Comparison of ENCODE assay signal across 25 mouse cellular contexts in genomic region chr3:40716056-40716455, GRCm38 (mm10). TPM values are rescaled to one million over a fixed set of nuclear protein-coding genes. Genes with fewer than 3 reads are reported as not detected.
DNase-seq lines count a peak whose midpoint lies in the region; ATAC-seq and TF ChIP-seq lines count a peak whose summit lies in the region.
"Had no signal": no experiment of that assay in that cellular context is flagged by ENCODE, and none has a peak within 500 bp of the region (broad histone marks: within the 10 kb centered on the region; RNA-seq: fewer than 3 reads in every experiment).

No protein-coding gene starts in this region.

- no peak for TF ChIP-seq CTCF in intestine, postnatal 0 days (IDR thresholded peaks at IDR 0.05; ENCODE audit: low read depth)
- no peak for TF ChIP-seq CTCF in liver, adult 2 months (IDR thresholded peaks at IDR 0.05; ENCODE audit: low read depth, low read length)

- no peaks in the 10 kb centered on the region for H3K4me1 ChIP-seq in intestine, embryonic 15.5 days (replicated peaks)
- H3K4me1 ChIP-seq in intestine, postnatal 0 days (replicated peaks; ENCODE audit: control insufficient read depth, insufficient read depth, low read length) = no peaks in the 10 kb centered on the region
- H3K4me1 ChIP-seq in liver, adult 2 months (ENCODE audit: control insufficient read depth, insufficient read depth, low read length) = no peaks in the 10 kb centered on the region
- H3K4me1 ChIP-seq in liver, embryonic 11.5 days (replicated peaks; ENCODE audit: control insufficient read depth, insufficient read depth, low read length) = no peaks in the 10 kb centered on the region
- H3K4me1 ChIP-seq in intestine, embryonic 16.5 days (ENCODE audit: control insufficient read depth, insufficient read depth, low read length) = no peaks in the 10 kb centered on the region

- no peaks in the 10 kb centered on the region for H3K36me3 ChIP-seq in intestine, embryonic 15.5 days
- no peaks in the 10 kb centered on the region for H3K36me3 ChIP-seq in intestine, postnatal 0 days (ENCODE audit: control insufficient read depth, insufficient read depth)
- H3K36me3 ChIP-seq in liver, adult 2 months (ENCODE audit: control insufficient read depth, insufficient read depth, low read length) = no peaks in the 10 kb centered on the region
- no peaks in the 10 kb centered on the region for H3K36me3 ChIP-seq in liver, embryonic 11.5 days (ENCODE audit: control insufficient read depth, insufficient read depth, low read length)
- H3K36me3 ChIP-seq in intestine, embryonic 16.5 days (ENCODE audit: control insufficient read depth, insufficient read depth, low read length) = no peaks in the 10 kb centered on the region
- H3K36me3 ChIP-seq: G1E had no signal

- no peak overlapping the region for H3K4me2 ChIP-seq in intestine, embryonic 15.5 days (replicated peaks)
- H3K4me2 ChIP-seq in intestine, postnatal 0 days (replicated peaks; ENCODE audit: low read depth) = no peak overlapping the region
- H3K4me2 ChIP-seq in liver, embryonic 11.5 days = no peak overlapping the region
- H3K4me2 ChIP-seq in intestine, embryonic 16.5 days (ENCODE audit: low read depth, low read length) = no peak overlapping the region

- no peaks in the 10 kb centered on the region for H3K27me3 ChIP-seq in intestine, embryonic 15.5 days (replicated peaks)
- no peaks in the 10 kb centered on the region for H3K27me3 ChIP-seq in intestine, postnatal 0 days (replicated peaks; ENCODE audit: control insufficient read depth, insufficient read depth, low read length)
- H3K27me3 ChIP-seq in liver, adult 2 months (ENCODE audit: control insufficient read depth, insufficient read depth, low read length) = no peaks in the 10 kb centered on the region
- no peaks in the 10 kb centered on the region for H3K27me3 ChIP-seq in liver, embryonic 11.5 days (replicated peaks; ENCODE audit: control insufficient read depth, insufficient read depth, low read length)
- H3K27me3 ChIP-seq in intestine, embryonic 16.5 days (replicated peaks; ENCODE audit: control insufficient read depth, insufficient read depth, low read length) = no peaks in the 10 kb centered on the region
- H3K27me3 ChIP-seq: CH12.LX had no signal

- TF ChIP-seq POLR2A in liver, adult 2 months (IDR thresholded peaks at IDR 0.05; ENCODE audit: extremely low read depth, insufficient read depth, low read length) = no peak

- intact Hi-C loops in heart, postnatal 14 days (cut with DNase I) = no loop called here
- intact Hi-C loops in heart, postnatal 36 days (cut with DNase I) = no loop called here

- H3K9ac ChIP-seq in intestine, embryonic 15.5 days = no peak overlapping the region
- H3K9ac ChIP-seq in intestine, postnatal 0 days (ENCODE audit: low read depth, low read length) = no peak overlapping the region
- H3K9ac ChIP-seq in liver, adult 2 months (ENCODE audit: low read depth, low read length) = no peak overlapping the region
- H3K9ac ChIP-seq in liver, embryonic 11.5 days (ENCODE audit: low read depth, low read length) = no peak overlapping the region
- H3K9ac ChIP-seq in intestine, embryonic 16.5 days (ENCODE audit: low read depth, low read length) = no peak overlapping the region

- H3K27ac ChIP-seq in intestine, embryonic 15.5 days = no peak overlapping the region
- no peak overlapping the region for H3K27ac ChIP-seq in intestine, postnatal 0 days (ENCODE audit: low read depth, low read length)
- H3K27ac ChIP-seq in liver, adult 2 months (replicated peaks; ENCODE audit: insufficient read depth, low read depth, low read length) = no peak overlapping the region
- no peak overlapping the region for H3K27ac ChIP-seq in liver, embryonic 11.5 days (ENCODE audit: low read depth, low read length)
- no peak overlapping the region for H3K27ac ChIP-seq in intestine, embryonic 16.5 days (ENCODE audit: low read length)

- H3K4me3 ChIP-seq in intestine, embryonic 15.5 days (replicated peaks) = no peak overlapping the region
- H3K4me3 ChIP-seq in intestine, postnatal 0 days (ENCODE audit: low read depth, low read length) = no peak overlapping the region
- H3K4me3 ChIP-seq in liver, adult 2 months (ENCODE audit: insufficient read depth, low read depth, low read length) = no peak overlapping the region
- no peak overlapping the region for H3K4me3 ChIP-seq in liver, embryonic 11.5 days (ENCODE audit: low read depth, low read length)
- no peak overlapping the region for H3K4me3 ChIP-seq in intestine, embryonic 16.5 days (ENCODE audit: low read length)

- WGBS in intestine, embryonic 15.5 days = 25% methylated on average over 1 of the region's 1 CpGs
- WGBS in intestine, postnatal 0 days = 11% methylated on average over 1 of the region's 1 CpGs
- 10% methylated on average over 1 of the region's 1 CpGs for WGBS in liver, adult 2 months
- WGBS in liver, embryonic 11.5 days = 50% methylated on average over 1 of the region's 1 CpGs
- 10% methylated on average over 1 of the region's 1 CpGs for WGBS in intestine, embryonic 16.5 days
- 9% methylated on average over 1 of the region's 1 CpGs for WGBS in large intestine, adult 2 months

- ATAC-seq in intestine, embryonic 15.5 days = peak; percentile 65
- no peak; the same call in 1 of the 2 replicates for ATAC-seq in intestine, postnatal 0 days
- no peak for ATAC-seq in liver, embryonic 11.5 days (replicated peaks; ENCODE audit: low FRiP score)
- ATAC-seq in intestine, embryonic 16.5 days = 0 out of 2 replicates have a peak, but pooled peaks have one; percentile 63
- ATAC-seq: activated CD4-positive, CD25-positive, alpha-beta regulatory T cell, adult 4 months; CD4-positive, CD25-positive, alpha-beta regulatory T cell, adult 4 months; Patski had no signal

- no peaks in the 10 kb centered on the region for H3K9me3 ChIP-seq in intestine, embryonic 15.5 days
- no peaks in the 10 kb centered on the region for H3K9me3 ChIP-seq in intestine, postnatal 0 days (ENCODE audit: control insufficient read depth)
- H3K9me3 ChIP-seq in liver, embryonic 11.5 days (ENCODE audit: control insufficient read depth, low read length) = no peaks in the 10 kb centered on the region
- no peaks in the 10 kb centered on the region for H3K9me3 ChIP-seq in intestine, embryonic 16.5 days (ENCODE audit: control insufficient read depth, low read length)
- H3K9me3 ChIP-seq: G1E had no signal

- DNase-seq in liver, adult 2 months (ENCODE audit: extremely low read depth, low read depth, low spot score) = peak; percentile 24
- DNase-seq in liver, embryonic 11.5 days (ENCODE audit: low spot score) = no peak
- DNase-seq in large intestine, adult 2 months (ENCODE audit: low read depth, low spot score) = peak; percentile 53
- no peak for DNase-seq in heart, postnatal 14 days
- no peak for DNase-seq in heart, postnatal 36 days
- DNase-seq: adrenal gland, adult 2 months; adrenal gland, adult 8-10 months; adrenal gland, postnatal 10 days; adrenal gland, postnatal 14 days; adrenal gland, postnatal 25 days; adrenal gland, postnatal 36 days; B cell, adult 2 months; cerebellum, adult 11 months; cerebellum, adult 11-12 months had no signal

- no peaks in the 10 kb centered on the region for H3K79me2 ChIP-seq in liver, adult 2 months (ENCODE audit: control insufficient read depth, insufficient read depth, low read length)

RNA-seq across cellular contexts. Expression of gene Slc25a31, which starts 7.4 kb away (rescaled TPM):
- 0.15 TPM in 1 of 2 replicates, not detected in the other for polyA plus RNA-seq in intestine, embryonic 15.5 days (2015; fragmentation: Nextera tagmentation; extraction: Ambion mirVana)
- polyA plus RNA-seq in intestine, postnatal 0 days (2015; fragmentation: Nextera tagmentation; extraction: Ambion mirVana) = not detected in 2 replicates
- 0.07 TPM in 1 of 2 replicates, not detected in the other for total RNA-seq in liver, adult 2 months (2014; rRNA removed)
- 0.07 TPM in 1 of 2 replicates, not detected in the other for polyA plus RNA-seq in liver, adult 2 months (2012; rRNA removed)
- 0.12 and 0.38 TPM in 2 replicates for polyA plus RNA-seq in liver, embryonic 11.5 days (2014; fragmentation: Nextera tagmentation; extraction: Ambion mirVana)
- 0.10 and 0.16 TPM in 2 replicates for polyA plus RNA-seq in intestine, embryonic 16.5 days (2015; fragmentation: Nextera tagmentation; extraction: Ambion mirVana)
- polyA plus RNA-seq in large intestine, adult 2 months (2012; rRNA removed) = not detected in 2 replicates
- total RNA-seq in heart, postnatal 14 days (2021) = under 1 TPM in 1 of 2 experiments, not detected in 1; 0.39 TPM
- not detected for total RNA-seq in heart, postnatal 36 days (2021)
- total RNA-seq: adrenal gland, adult 18-20 months; adrenal gland, postnatal 14 days; adrenal gland, postnatal 36 days; CH12.LX; MEL had no signal
- polyA plus RNA-seq: activated CD4-positive, CD25-positive, alpha-beta regulatory T cell, adult 4 months; adrenal gland, adult 2 months; C2C12; CD4-positive, CD25-positive, alpha-beta regulatory T cell, adult 4 months; G1E; Patski had no signal

RNA-seq across cellular contexts. Expression of gene Hspa4l, which starts 28.2 kb away (rescaled TPM):
- polyA plus RNA-seq in intestine, embryonic 15.5 days (2015; fragmentation: Nextera tagmentation; extraction: Ambion mirVana) = 13.9 and 14.4 TPM in 2 replicates
- 8.4 and 9.2 TPM in 2 replicates for polyA plus RNA-seq in intestine, postnatal 0 days (2015; fragmentation: Nextera tagmentation; extraction: Ambion mirVana)
- total RNA-seq in liver, adult 2 months (2014; rRNA removed) = 10.3 and 10.5 TPM in 2 replicates
- polyA plus RNA-seq in liver, adult 2 months (2012; rRNA removed) = 6.9 and 7.1 TPM in 2 replicates
- 22.4 and 25.9 TPM in 2 replicates for polyA plus RNA-seq in liver, embryonic 11.5 days (2014; fragmentation: Nextera tagmentation; extraction: Ambion mirVana)
- 12.6 and 12.8 TPM in 2 replicates for polyA plus RNA-seq in intestine, embryonic 16.5 days (2015; fragmentation: Nextera tagmentation; extraction: Ambion mirVana)
- 3.6 and 6.0 TPM in 2 replicates for polyA plus RNA-seq in large intestine, adult 2 months (2012; rRNA removed)
- total RNA-seq in heart, postnatal 14 days (2021) = 10 to 100 TPM; 34.7 to 40.4 TPM
- total RNA-seq in heart, postnatal 36 days (2021) = 10 to 100 TPM; 49.8 to 59.0 TPM

Comparison
In these comparisons a context has a peak if more than half of its experiments do, and no peak if none do; other contexts are left out.
1. ATAC-seq: peak in intestine, embryonic 15.5 days (single experiment) and intestine, embryonic 16.5 days (single experiment); none in intestine, postnatal 0 days (single experiment) and liver, embryonic 11.5 days (single experiment).
2. DNase-seq: peak in liver, adult 2 months (single experiment) and large intestine, adult 2 months (single experiment); none in liver, embryonic 11.5 days (single experiment), heart, postnatal 14 days (0 of 2) and heart, postnatal 36 days (0 of 2).